Mouse (Mus musculus) bone marrow macrophage, adult 2 months (primary cell): ENCODE measurements around the gene Spats1.

ENCODE experiments used
- CTCF ChIP-seq: IDR thresholded peaks from 2 replicates; pipeline ENCODE4 v1.5.1; 2012; ENCODE audit warnings: low read depth, mild to moderate bottlenecking, low read length, moderate library complexity
- POLR2A ChIP-seq: IDR thresholded peaks from 2 replicates; pipeline ENCODE4 v1.6.1; 2012; ENCODE audit warnings: mild to moderate bottlenecking, low read depth, low read length, borderline replicate concordance

GRCm38 (mm10) chr17:45520136-45520535, 44.9 kb upstream of the Spats1 start:
- TF ChIP-seq CTCF (no peak), POLR2A (no peak)
